Mouse (Mus musculus) hindbrain, embryonic 11.5 days (tissue): ENCODE measurements around the gene Dstn. TPM values are rescaled to one million over a fixed set of nuclear protein-coding genes. Genes with fewer than 3 reads are reported as not detected.

ENCODE experiments used
- ATAC-seq: fragments of 200-750 bp; cut with Nextera tagmentation; 2 replicates; pipeline ENCODE4 v1.8.0; 2017; ENCODE audit warnings: mild to moderate bottlenecking, moderate TSS enrichment, moderate library complexity; ENCODE audit not compliant: low FRiP score
- DNase-seq: peaks from one replicate; pipeline ENCODE4 v3.0.0-alpha.2; 2015; ENCODE audit warnings: low spot score
- H3K27ac ChIP-seq: fragments of 300-500 bp; sonication (generic); 2 replicates; pipeline ENCODE4 v1.5.1; 2014; ENCODE audit warnings: mild to moderate bottlenecking, low read depth, low read length
- H3K27me3 ChIP-seq: fragments of 300-500 bp; sonication (generic); 2 replicates; pipeline ENCODE4 v1.6.1; 2014; ENCODE audit warnings: mild to moderate bottlenecking, low read length, moderate library complexity, mixed read lengths; ENCODE audit not compliant: control insufficient read depth, insufficient read depth
- H3K36me3 ChIP-seq: fragments of 300-500 bp; sonication (generic); 2 replicates; pipeline ENCODE4 v1.6.1; 2014; ENCODE audit warnings: mild to moderate bottlenecking, low read length, moderate library complexity, mixed read lengths; ENCODE audit not compliant: control insufficient read depth, insufficient read depth
- H3K4me1 ChIP-seq: fragments of 300-500 bp; sonication (generic); replicated peaks from 2 replicates; pipeline ENCODE4 v1.6.1; 2014; ENCODE audit warnings: low read length, mixed read lengths; ENCODE audit not compliant: control insufficient read depth, insufficient read depth
- H3K4me2 ChIP-seq: fragments of 300-500 bp; sonication (generic); replicated peaks from 2 replicates; pipeline ENCODE4 v1.6.1; 2014; ENCODE audit warnings: mild to moderate bottlenecking, low read depth, low read length
- H3K4me3 ChIP-seq: fragments of 300-500 bp; sonication (generic); 2 replicates; pipeline ENCODE4 v1.5.1; 2014; ENCODE audit warnings: low read depth, low read length
- H3K9ac ChIP-seq: fragments of 300-500 bp; sonication (generic); 2 replicates; pipeline ENCODE4 v1.6.1; 2014; ENCODE audit warnings: low read depth, low read length
- H3K9me3 ChIP-seq: fragments of 300-500 bp; sonication (generic); 2 replicates; pipeline ENCODE4 v1.6.1; 2016; ENCODE audit warnings: low read length; ENCODE audit not compliant: control insufficient read depth
- WGBS: fragments of 180-500 bp; shearing (Covaris S2); extraction: QIAGEN DNeasy Blood & Tissue Kit; methylation state at CpG from one replicate; pipeline ENCODE4 v1.1.7; 2014; 5-methylcytosine and 5-hydroxymethylcytosine counted together
- polyA plus RNA-seq: library from polyadenylated mRNA; unstranded; fragments of >200 nt; fragmentation: Nextera tagmentation; extraction: Ambion mirVana; gene quantifications from 2 replicates; pipeline ENCODE4 v1.2.1, GENCODE M21; 2014

Gene Dstn
- polyA plus RNA-seq, 1 experiment from 2014 or later = 440 TPM

DNA sequence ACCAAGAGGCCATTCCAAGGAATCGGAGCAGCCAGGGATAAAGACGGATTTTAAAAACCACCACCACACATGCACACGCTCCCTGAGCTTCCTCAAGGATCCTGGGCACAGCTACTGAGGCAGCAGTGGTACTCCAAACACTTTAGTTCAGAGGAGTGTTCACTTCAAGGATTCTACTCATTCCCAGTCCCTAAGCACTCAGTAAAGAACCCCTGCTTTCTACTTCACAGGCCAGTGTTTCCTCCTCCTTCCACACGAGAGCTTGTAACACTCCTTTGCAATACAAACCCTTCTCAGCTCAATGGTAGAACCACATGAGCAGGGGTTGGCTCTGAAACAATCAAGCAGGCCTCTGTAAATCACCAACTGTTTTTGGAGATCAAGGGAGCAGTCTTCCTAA, 67.0 kb downstream of the Dstn start:
- Histone ChIP-seq H3K4me1 (no peaks in the 10 kb centered on the region), H3K27me3 (no peaks in the 10 kb centered on the region), H3K4me2 (no peak overlapping the region), H3K36me3 (no peaks in the 10 kb centered on the region), H3K4me3 (no peak overlapping the region), H3K9ac (no peak overlapping the region), H3K9me3 (no peaks in the 10 kb centered on the region), H3K27ac (no peak overlapping the region)
- 80% methylated on average over 4 of the region's 4 CpGs for WGBS
- DNase-seq (no peak), ATAC-seq (no peak)

- 64% methylated on average over 3 of the region's 3 CpGs for WGBS
- DNase-seq (no peak), ATAC-seq (no peak)
- H3K36me3 ChIP-seq = no peaks in the 10 kb centered on the region
- H3K9me3 ChIP-seq = no peaks in the 10 kb centered on the region
- no peak overlapping the region for H3K4me2 ChIP-seq
- H3K9ac ChIP-seq = no peak overlapping the region
- H3K27ac ChIP-seq = no peak overlapping the region
- no peaks in the 10 kb centered on the region for H3K4me1 ChIP-seq
- H3K4me3 ChIP-seq = no peak overlapping the region
- no peaks in the 10 kb centered on the region for H3K27me3 ChIP-seq
These were observed 67.8 kb downstream of the Dstn start for GRCm38 (mm10) chr2:143982901-143983300.

DNA sequence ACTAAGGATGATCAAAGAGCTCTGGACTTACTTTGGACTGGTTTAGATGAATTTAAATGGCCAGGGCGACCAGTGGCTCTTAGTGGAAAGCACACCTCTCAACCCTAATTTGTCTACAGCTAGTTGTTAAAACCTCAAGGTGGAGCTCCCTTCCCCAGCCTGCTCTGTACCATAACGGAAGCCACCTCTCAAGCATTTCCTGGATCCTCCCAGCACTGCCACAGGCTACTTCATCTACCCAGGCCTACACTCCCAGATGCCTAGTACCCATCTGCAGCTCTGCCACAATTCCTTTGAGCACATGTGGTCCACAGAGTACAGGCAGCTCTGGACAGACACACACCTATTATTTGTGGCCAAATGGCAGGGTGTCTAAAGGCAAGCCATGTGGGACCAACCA, 68.4 kb downstream of the Dstn start:
- no peak for DNase-seq
- 76% methylated on average over 2 of the region's 2 CpGs for WGBS
- H3K36me3 ChIP-seq = no peaks in the 10 kb centered on the region

DNA sequence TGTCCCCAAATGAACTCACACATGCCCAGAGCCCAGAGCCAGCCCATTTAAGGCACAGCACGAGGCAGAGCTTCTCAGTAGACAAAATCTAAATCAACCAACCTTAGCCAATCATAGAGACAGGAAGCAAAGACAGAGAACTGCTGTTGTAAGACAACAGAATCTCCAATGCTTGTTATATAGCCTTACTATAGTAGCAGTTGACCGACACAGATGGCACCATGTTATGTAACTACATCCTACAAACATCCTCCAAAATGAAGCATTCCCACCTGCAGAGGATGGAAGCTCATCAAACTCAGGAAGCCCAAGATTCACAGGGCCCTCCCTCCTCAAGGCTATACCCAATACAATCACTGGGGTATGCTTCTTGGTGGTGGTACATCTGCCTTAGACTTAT, 72.4 kb downstream of the Dstn start:
- H3K4me2 ChIP-seq = no peak overlapping the region
- H3K9me3 ChIP-seq = no peaks in the 10 kb centered on the region
- H3K27ac ChIP-seq = no peak overlapping the region
- H3K9ac ChIP-seq = no peak overlapping the region
- WGBS = 78% methylated on average over 2 of the region's 2 CpGs
- H3K27me3 ChIP-seq = no peaks in the 10 kb centered on the region
- no peak overlapping the region for H3K4me3 ChIP-seq
- DNase-seq (no peak), ATAC-seq (no peak)
- no peaks in the 10 kb centered on the region for H3K4me1 ChIP-seq
- H3K36me3 ChIP-seq = no peaks in the 10 kb centered on the region

More for the DNA sequence above, 68.4 kb downstream of the Dstn start:
- no peaks in the 10 kb centered on the region for H3K4me1 ChIP-seq
- H3K27ac ChIP-seq = no peak overlapping the region
- no peak overlapping the region for H3K4me3 ChIP-seq
- H3K9me3 ChIP-seq = no peaks in the 10 kb centered on the region
- ATAC-seq = no peak
- no peak overlapping the region for H3K4me2 ChIP-seq
- H3K27me3 ChIP-seq = no peaks in the 10 kb centered on the region
- no peak overlapping the region for H3K9ac ChIP-seq

GRCm38 (mm10) chr2:143988016-143988415, 72.9 kb downstream of the Dstn start:
- WGBS = 92% methylated on average over 3 of the region's 3 CpGs
- H3K4me3 ChIP-seq = no peak overlapping the region
- ATAC-seq (no peak), DNase-seq (no peak)
- H3K9me3 ChIP-seq = no peaks in the 10 kb centered on the region
- no peaks in the 10 kb centered on the region for H3K4me1 ChIP-seq
- no peak overlapping the region for H3K9ac ChIP-seq
- H3K4me2 ChIP-seq = no peak overlapping the region
- no peaks in the 10 kb centered on the region for H3K27me3 ChIP-seq
- H3K36me3 ChIP-seq = no peaks in the 10 kb centered on the region
- H3K27ac ChIP-seq = no peak overlapping the region

- Histone ChIP-seq H3K9ac (no peak overlapping the region), H3K9me3 (no peaks in the 10 kb centered on the region), H3K4me2 (no peak overlapping the region), H3K27ac (no peak overlapping the region), H3K4me3 (no peak overlapping the region), H3K36me3 (no peaks in the 10 kb centered on the region), H3K4me1 (no peaks in the 10 kb centered on the region), H3K27me3 (no peaks in the 10 kb centered on the region)
- DNase-seq (no peak), ATAC-seq (no peak)
- WGBS = 63% methylated on average over 1 of the region's 1 CpGs
These were observed 75.9 kb downstream of the Dstn start for GRCm38 (mm10) chr2:143990997-143991396.

DNA sequence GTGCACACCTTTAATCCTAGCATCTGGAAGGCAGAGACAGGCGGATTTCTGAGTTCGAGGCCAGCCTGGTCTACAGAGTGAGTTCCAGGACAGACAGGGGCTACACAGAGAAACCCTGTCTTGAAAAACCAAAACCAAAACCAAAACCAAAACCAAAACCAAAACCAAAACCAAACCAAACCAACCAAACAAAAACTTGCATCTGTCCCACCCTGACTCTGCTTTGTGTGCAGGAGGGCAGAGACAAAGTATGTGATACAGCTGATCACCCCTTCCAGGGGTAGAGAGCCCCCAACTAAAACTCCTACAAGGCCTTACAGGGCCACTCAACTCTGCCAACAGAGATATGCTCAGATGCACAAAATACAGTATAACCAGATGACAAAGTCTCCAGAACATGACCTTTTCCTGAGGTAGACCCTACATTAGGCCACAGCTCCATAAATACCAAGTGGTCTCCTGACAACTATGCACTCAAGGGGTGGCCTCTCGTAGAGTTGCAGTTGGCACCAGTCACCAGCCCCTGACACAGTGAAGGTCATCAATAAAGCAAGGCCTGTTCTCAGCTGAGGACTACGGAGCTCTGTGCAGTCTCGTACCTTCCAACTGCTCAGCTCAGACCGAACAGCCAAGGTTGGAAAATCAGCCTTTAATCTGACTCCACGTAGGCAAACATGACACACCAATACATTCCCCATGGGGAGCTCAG, 77.0 kb downstream of the Dstn start:
- no peaks in the 10 kb centered on the region for H3K4me1 ChIP-seq
- H3K27me3 ChIP-seq = no peaks in the 10 kb centered on the region
- H3K27ac ChIP-seq = no peak overlapping the region
- H3K4me2 ChIP-seq = no peak overlapping the region
- no peak overlapping the region for H3K4me3 ChIP-seq
- no peaks in the 10 kb centered on the region for H3K9me3 ChIP-seq
- ATAC-seq (no peak), DNase-seq (no peak)
- no peaks in the 10 kb centered on the region for H3K36me3 ChIP-seq
- 92% methylated on average over 7 of the region's 7 CpGs for WGBS
- H3K9ac ChIP-seq = no peak overlapping the region

Other genes with a start within 250 kb of the Dstn start
- 0.79 and 0.85 TPM in 2 replicates for gene Bfsp1, start 52.1 kb upstream of the Dstn start, polyA plus RNA-seq
- gene Rrbp1, start 95.9 kb downstream of the Dstn start, polyA plus RNA-seq = 41.6 and 63.9 TPM in 2 replicates
- gene Banf2, start 117.7 kb downstream of the Dstn start, polyA plus RNA-seq = not detected in 2 replicates